Mouse (Mus musculus): ENCODE measurements around the gene Fstl4. TPM values are rescaled to one million over a fixed set of nuclear protein-coding genes. Genes with fewer than 3 reads are reported as not detected.

Gene Fstl4
- polyA plus RNA-seq, 1 experiment from 2014 or later = 2.3 TPM

GRCm38 (mm10) chr11:53035414-53035813 lies 271.0 kb downstream of the Fstl4 start:
- no peaks in the 10 kb centered on the region for H3K36me3 ChIP-seq (ENCODE audit: poor library complexity, severe bottlenecking)
- ATAC-seq = no peak
- H3K4me1 ChIP-seq = peaks cover 5% of the 10 kb centered on the region; the same call in 1 of the 2 replicates
- H3K27ac ChIP-seq = no peak overlapping the region
- 72% methylated on average over 7 of the region's 7 CpGs for WGBS
- no peaks in the 10 kb centered on the region for H3K27me3 ChIP-seq
- H3K9me3 ChIP-seq (replicated peaks) = no peaks in the 10 kb centered on the region
- no peak overlapping the region for H3K4me3 ChIP-seq
- H3K9ac ChIP-seq = no peak overlapping the region
- H3K4me2 ChIP-seq = no peak overlapping the region

- H3K4me1 ChIP-seq = 0 out of 2 replicates have a peak, but pooled peaks cover 2% of the 10 kb centered on the region
- ATAC-seq = no peak
- no peak overlapping the region for H3K4me3 ChIP-seq
- H3K4me2 ChIP-seq = no peak overlapping the region
- 23% methylated on average over 6 of the region's 6 CpGs for WGBS
- no peaks in the 10 kb centered on the region for H3K36me3 ChIP-seq (ENCODE audit: poor library complexity, severe bottlenecking)
- H3K9ac ChIP-seq = no peak overlapping the region
- H3K27me3 ChIP-seq = 0 out of 2 replicates have a peak, but pooled peaks cover 3% of the 10 kb centered on the region
- no peak overlapping the region for H3K27ac ChIP-seq
- H3K9me3 ChIP-seq (replicated peaks) = no peaks in the 10 kb centered on the region
Observed at GRCm38 (mm10) chr11:53046850-53047249, 282.4 kb downstream of the Fstl4 start.

GRCm38 (mm10) chr11:53054151-53054550 lies 289.7 kb downstream of the Fstl4 start:
- Histone ChIP-seq H3K27me3 (no peaks in the 10 kb centered on the region), H3K4me3 (no peak overlapping the region), H3K4me2 (no peak overlapping the region), H3K9ac (no peak overlapping the region), H3K9me3 (replicated peaks) (no peaks in the 10 kb centered on the region), H3K27ac (no peak overlapping the region), H3K4me1 (no peaks in the 10 kb centered on the region), H3K36me3 (ENCODE audit: poor library complexity, severe bottlenecking) (no peaks in the 10 kb centered on the region)
- 66% methylated on average over 5 of the region's 5 CpGs for WGBS
- ATAC-seq = no peak

GRCm38 (mm10) chr11:53055896-53056295 lies 291.5 kb downstream of the Fstl4 start:
- H3K27me3 ChIP-seq = 0 out of 2 replicates have a peak, but pooled peaks cover 5% of the 10 kb centered on the region
- H3K36me3 ChIP-seq (ENCODE audit: poor library complexity, severe bottlenecking) = no peaks in the 10 kb centered on the region
- ATAC-seq = no peak

GRCm38 (mm10) chr11:53056781-53057180 lies 292.3 kb downstream of the Fstl4 start:
- Histone ChIP-seq H3K4me3 (no peak overlapping the region), H3K9ac (no peak overlapping the region), H3K4me1 (no peaks in the 10 kb centered on the region), H3K27me3 (0 out of 2 replicates have a peak, but pooled peaks cover 5% of the 10 kb centered on the region), H3K36me3 (ENCODE audit: poor library complexity, severe bottlenecking) (no peaks in the 10 kb centered on the region), H3K27ac (no peak overlapping the region), H3K9me3 (replicated peaks) (no peaks in the 10 kb centered on the region), H3K4me2 (no peak overlapping the region)
- 82% methylated on average over 6 of the region's 6 CpGs for WGBS
- ATAC-seq = no peak

More at GRCm38 (mm10) chr11:53055896-53056295, 291.5 kb downstream of the Fstl4 start:
- H3K4me2 ChIP-seq = no peak overlapping the region
- no peak overlapping the region for H3K27ac ChIP-seq
- no peak overlapping the region for H3K4me3 ChIP-seq
- no peaks in the 10 kb centered on the region for H3K9me3 ChIP-seq (replicated peaks)
- 84% methylated on average over 6 of the region's 6 CpGs for WGBS
- H3K4me1 ChIP-seq = no peaks in the 10 kb centered on the region
- no peak overlapping the region for H3K9ac ChIP-seq

- H3K4me3 ChIP-seq = no peak overlapping the region
- no peak overlapping the region for H3K4me2 ChIP-seq
- no peaks in the 10 kb centered on the region for H3K4me1 ChIP-seq
- H3K27me3 ChIP-seq = 0 out of 2 replicates have a peak, but pooled peaks cover 5% of the 10 kb centered on the region
- ATAC-seq = no peak
- H3K9ac ChIP-seq = no peak overlapping the region
- H3K9me3 ChIP-seq (replicated peaks) = no peaks in the 10 kb centered on the region
- 80% methylated on average over 17 of the region's 17 CpGs for WGBS
- H3K36me3 ChIP-seq (ENCODE audit: poor library complexity, severe bottlenecking) = no peaks in the 10 kb centered on the region
- no peak overlapping the region for H3K27ac ChIP-seq
Observed at GRCm38 (mm10) chr11:53057821-53058553, 293.6 kb downstream of the Fstl4 start.

- 49% methylated on average over 7 of the region's 7 CpGs for WGBS
Observed at GRCm38 (mm10) chr11:53058557-53058956, 294.1 kb downstream of the Fstl4 start.

GRCm38 (mm10) chr11:53067699-53068478 lies 303.5 kb downstream of the Fstl4 start:
- H3K27ac ChIP-seq = no peak overlapping the region
- WGBS = 8% methylated on average over 14 of the region's 14 CpGs
- peaks cover 13% of the 10 kb centered on the region; the same call in 1 of the 2 replicates for H3K4me1 ChIP-seq
- no peak overlapping the region for H3K9ac ChIP-seq
- no peak overlapping the region for H3K4me3 ChIP-seq
- H3K36me3 ChIP-seq (ENCODE audit: poor library complexity, severe bottlenecking) = no peaks in the 10 kb centered on the region
- H3K9me3 ChIP-seq (replicated peaks) = no peaks in the 10 kb centered on the region
- H3K4me2 ChIP-seq = no peak overlapping the region
- H3K27me3 ChIP-seq = peaks cover 45% of the 10 kb centered on the region
- no peak for ATAC-seq

More at GRCm38 (mm10) chr11:53058557-53058956, 294.1 kb downstream of the Fstl4 start:
- no peaks in the 10 kb centered on the region for H3K4me1 ChIP-seq
- H3K27ac ChIP-seq = no peak overlapping the region
- H3K4me3 ChIP-seq = no peak overlapping the region
- no peaks in the 10 kb centered on the region for H3K36me3 ChIP-seq (ENCODE audit: poor library complexity, severe bottlenecking)
- H3K9ac ChIP-seq = no peak overlapping the region
- peaks cover 7% of the 10 kb centered on the region; the same call in 1 of the 2 replicates for H3K27me3 ChIP-seq
- no peak overlapping the region for H3K4me2 ChIP-seq
- no peaks in the 10 kb centered on the region for H3K9me3 ChIP-seq (replicated peaks)
- ATAC-seq = no peak

- no peak overlapping the region for H3K9ac ChIP-seq
- no peak overlapping the region for H3K4me3 ChIP-seq
- peaks cover 13% of the 10 kb centered on the region; the same call in 1 of the 2 replicates for H3K4me1 ChIP-seq
- ATAC-seq = no peak
- no peaks in the 10 kb centered on the region for H3K36me3 ChIP-seq (ENCODE audit: poor library complexity, severe bottlenecking)
- WGBS = 37% methylated on average over 16 of the region's 16 CpGs
- H3K27ac ChIP-seq = no peak overlapping the region
- no peak overlapping the region for H3K4me2 ChIP-seq
- peaks cover 43% of the 10 kb centered on the region for H3K27me3 ChIP-seq
- no peaks in the 10 kb centered on the region for H3K9me3 ChIP-seq (replicated peaks)
Observed at GRCm38 (mm10) chr11:53068479-53069065, 304.1 kb downstream of the Fstl4 start.

- no peaks in the 10 kb centered on the region for H3K36me3 ChIP-seq (ENCODE audit: poor library complexity, severe bottlenecking)
- peaks cover 13% of the 10 kb centered on the region; the same call in 1 of the 2 replicates for H3K4me1 ChIP-seq
- H3K4me3 ChIP-seq = no peak overlapping the region
- no peak overlapping the region for H3K27ac ChIP-seq
- H3K9me3 ChIP-seq (replicated peaks) = no peaks in the 10 kb centered on the region
- no peak overlapping the region for H3K9ac ChIP-seq
- no peak overlapping the region for H3K4me2 ChIP-seq
- WGBS = 72% methylated on average over 6 of the region's 6 CpGs
- ATAC-seq = no peak
- H3K27me3 ChIP-seq = peaks cover 41% of the 10 kb centered on the region
Observed at GRCm38 (mm10) chr11:53069751-53070150, 305.3 kb downstream of the Fstl4 start.

GRCm38 (mm10) chr11:53071602-53072001 lies 307.2 kb downstream of the Fstl4 start:
- ATAC-seq = no peak
- Histone ChIP-seq H3K36me3 (ENCODE audit: poor library complexity, severe bottlenecking) (no peaks in the 10 kb centered on the region), H3K27me3 (peaks cover 27% of the 10 kb centered on the region; the same call in 1 of the 2 replicates), H3K4me1 (peaks cover 13% of the 10 kb centered on the region; the same call in 1 of the 2 replicates), H3K9ac (no peak overlapping the region), H3K4me3 (no peak overlapping the region), H3K9me3 (replicated peaks) (no peaks in the 10 kb centered on the region), H3K4me2 (no peak overlapping the region), H3K27ac (no peak overlapping the region)
- whole genome bisulfite sequencing = 83% methylated on average over 1 of the region's 1 CpGs

GRCm38 (mm10) chr11:53077641-53078040 lies 313.2 kb downstream of the Fstl4 start:
- H3K4me1 ChIP-seq = no peaks in the 10 kb centered on the region
- no peak for ATAC-seq
- no peaks in the 10 kb centered on the region for H3K27me3 ChIP-seq
- 89% methylated on average over 7 of the region's 7 CpGs for WGBS
- no peak overlapping the region for H3K9ac ChIP-seq
- no peaks in the 10 kb centered on the region for H3K36me3 ChIP-seq (ENCODE audit: poor library complexity, severe bottlenecking)
- H3K9me3 ChIP-seq (replicated peaks) = peaks cover 6% of the 10 kb centered on the region
- H3K4me3 ChIP-seq = no peak overlapping the region
- no peak overlapping the region for H3K4me2 ChIP-seq
- no peak overlapping the region for H3K27ac ChIP-seq

All from forebrain, embryonic 13.5 days (tissue).